Mouse (Mus musculus): Measurements from ENCODE around the gene Ppp1r27.
"Not testable (repeated sequence)": the region's sequence is repeated elsewhere in the genome, so short reads cannot be mapped to it uniquely, and the experiment has no call there.

Ppp1r27 gene

DNA sequence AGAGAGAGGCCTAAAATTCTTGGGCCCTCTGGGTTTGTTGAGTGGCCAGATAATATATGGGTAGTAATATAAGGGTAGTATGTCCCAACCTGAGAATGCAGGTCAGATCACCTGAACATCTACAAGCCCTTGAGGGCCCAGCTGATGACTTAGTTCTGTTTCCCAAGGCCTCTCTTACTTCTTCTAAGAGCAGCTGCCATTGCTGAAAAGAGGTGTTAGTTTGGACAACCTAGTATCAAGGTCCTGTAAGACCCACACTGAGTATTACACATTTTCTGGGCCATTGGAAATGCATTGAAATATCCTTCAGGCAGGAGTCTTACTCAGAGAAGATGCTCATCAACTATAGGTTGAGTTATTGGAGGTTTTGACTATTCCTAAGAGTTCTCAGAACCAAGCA is 25.0 kb upstream of the Ppp1r27 start:
- no peak for DNase-seq (ENCODE audit: low spot score in 2 of 2)

DNA sequence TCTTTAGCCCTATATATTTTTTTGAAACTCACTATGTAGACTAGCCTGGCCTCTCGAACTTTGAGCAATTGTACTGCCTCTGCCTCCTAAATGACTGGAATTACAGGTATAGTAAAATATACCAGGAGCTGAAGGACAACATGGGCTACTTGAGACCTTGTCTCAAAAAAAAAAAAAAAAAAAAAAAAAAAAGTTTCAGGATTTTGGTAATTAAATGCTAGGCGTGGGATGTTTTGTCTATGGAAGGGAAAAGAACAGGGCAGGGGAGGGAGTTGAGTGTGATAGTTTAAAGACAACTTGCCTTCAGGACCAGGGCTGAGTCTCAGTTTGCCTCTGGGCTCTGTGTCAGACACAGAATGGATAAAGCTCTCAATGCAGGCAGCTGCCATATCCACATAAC is 24.1 kb upstream of the Ppp1r27 start:
- DNase-seq (ENCODE audit: low spot score in 2 of 2), result no peak

DNA sequence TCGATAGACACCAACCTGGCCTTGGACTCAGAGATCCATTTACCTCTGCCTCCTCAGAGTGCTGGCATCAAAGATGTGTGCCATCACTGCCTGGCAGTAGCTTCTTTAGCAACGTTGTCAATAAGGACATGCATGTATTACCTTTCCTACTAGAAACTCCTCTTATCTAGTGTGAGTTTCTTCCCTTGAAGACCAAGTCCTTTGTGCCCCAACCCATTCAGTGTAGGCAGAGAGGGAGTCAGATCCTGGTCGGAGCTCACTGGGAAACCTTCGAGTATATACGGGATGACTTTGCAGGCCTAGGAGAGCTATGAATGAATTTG is 23.3 kb upstream of the Ppp1r27 start:
- no peak for DNase-seq (ENCODE audit: low spot score in 2 of 2)

DNA sequence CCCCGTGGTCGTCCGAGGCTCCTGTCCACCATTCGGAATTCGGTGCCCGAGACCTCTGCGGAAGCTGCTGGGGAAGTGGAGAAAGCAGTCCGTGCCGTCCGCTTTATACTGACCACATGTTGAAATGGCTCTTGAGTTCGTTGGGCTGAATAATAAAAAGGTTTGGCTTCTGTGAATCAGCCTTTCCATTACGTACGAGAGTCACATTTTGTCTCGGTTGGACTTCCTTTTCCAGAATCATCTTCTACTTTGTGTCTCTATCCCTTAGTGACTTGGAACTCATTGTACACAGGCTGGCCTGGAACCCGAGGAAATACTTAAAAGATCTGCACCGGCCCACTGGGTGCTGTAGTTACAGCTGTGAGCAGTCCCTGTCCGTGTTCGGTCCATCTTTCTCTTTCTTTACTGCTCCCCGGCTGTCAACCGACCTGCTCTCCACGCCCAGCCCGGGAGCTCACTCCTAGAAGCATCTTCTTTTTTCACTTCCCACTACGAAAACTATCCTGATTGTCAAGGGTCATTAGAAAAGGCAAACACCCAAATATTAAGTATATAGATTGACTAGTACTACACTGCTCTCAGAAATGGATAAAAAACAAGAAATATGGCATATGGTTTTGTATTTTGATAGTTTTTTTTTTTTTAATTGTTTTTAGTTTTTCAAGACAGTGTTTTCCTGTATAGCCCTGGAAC is 22.8 kb upstream of the Ppp1r27 start:
- DNase-seq (ENCODE audit: low spot score in 2 of 2), result no peak

DNA sequence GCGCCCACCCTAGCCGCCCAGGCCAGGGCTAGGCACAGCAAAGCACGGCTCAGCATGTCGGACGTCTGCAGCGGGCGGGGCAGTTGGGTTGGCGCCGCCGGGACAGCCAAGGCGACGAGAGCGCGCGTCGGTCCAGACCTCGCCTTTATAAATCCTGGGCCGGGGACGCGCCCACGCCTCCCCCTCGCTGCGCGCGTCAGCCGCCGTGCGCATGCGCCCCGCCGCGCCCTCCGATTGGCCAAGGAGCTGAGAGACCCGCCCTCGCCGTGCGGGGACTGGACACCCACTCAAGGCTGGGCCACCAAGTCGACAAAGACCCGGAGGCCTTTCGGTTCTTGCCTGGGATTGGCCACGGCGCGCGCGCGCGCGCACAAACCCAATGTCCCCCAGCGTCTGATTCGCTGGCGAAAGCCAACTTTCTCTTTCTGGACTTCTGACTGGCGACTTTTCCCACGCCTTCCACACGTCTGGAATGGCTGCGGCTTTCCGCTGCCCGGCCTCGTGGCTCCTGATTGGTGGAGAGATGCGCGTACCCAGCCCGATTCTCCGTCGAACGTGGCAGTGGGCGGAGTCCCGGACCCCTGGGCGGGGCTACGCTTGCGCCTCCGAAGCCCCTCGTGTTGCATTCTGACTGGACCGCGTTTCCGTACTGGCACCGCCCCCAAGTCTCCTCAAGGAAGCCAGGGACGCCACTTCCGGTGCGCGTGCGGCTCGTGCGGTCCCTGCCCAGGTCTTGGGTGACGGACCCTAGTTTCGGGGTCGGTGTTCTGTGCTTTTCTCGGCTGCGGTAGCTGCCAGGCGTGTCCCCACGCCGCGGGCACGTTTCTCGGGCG is 22.0 kb upstream of the Ppp1r27 start, which contains the start of gene P4hb:
Gene P4hb, minus strand, starts transcription at position 502 of the 833 bp plus-strand sequence.
- peak; percentile 98 for DNase-seq (ENCODE audit: low spot score in 2 of 2)

GRCm38 (mm10) chr11:120572417-120572751 is 21.5 kb upstream of the Ppp1r27 start:
- no peak for DNase-seq (ENCODE audit: low spot score in 2 of 2)

- DNase-seq (ENCODE audit: low spot score in 2 of 2), result no peak
These were observed 21.0 kb upstream of the Ppp1r27 start for GRCm38 (mm10) chr11:120571754-120572416.

GRCm38 (mm10) chr11:120571122-120571521 is 20.2 kb upstream of the Ppp1r27 start:
- no peak for DNase-seq (ENCODE audit: low spot score in 2 of 2)

- no peak for DNase-seq (ENCODE audit: low spot score in 2 of 2)
These were observed 17.4 kb upstream of the Ppp1r27 start for GRCm38 (mm10) chr11:120568324-120568723.

DNA sequence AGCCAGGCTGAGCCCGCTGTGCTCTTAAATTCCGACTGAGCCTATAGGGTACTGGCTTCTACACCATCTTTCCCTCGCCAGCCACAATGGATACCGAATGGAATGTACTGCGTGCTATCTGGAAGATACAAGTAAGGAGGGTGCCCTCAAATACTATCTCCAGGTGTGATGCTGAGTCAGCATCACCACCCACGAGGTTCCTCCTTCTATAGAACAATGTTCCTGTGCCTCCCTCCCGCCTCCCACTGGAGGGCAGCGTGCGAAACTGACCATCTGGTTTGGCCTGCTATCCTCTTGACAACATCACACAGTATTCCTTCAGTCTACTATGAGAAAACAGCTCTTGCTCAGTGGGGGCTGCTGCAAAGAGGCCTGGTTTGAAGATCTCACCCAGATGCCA is 14.2 kb upstream of the Ppp1r27 start:
- DNase-seq (ENCODE audit: low spot score in 2 of 2), result no peak

- DNase-seq (ENCODE audit: low spot score in 2 of 2), result no peak
These were observed 12.0 kb upstream of the Ppp1r27 start for GRCm38 (mm10) chr11:120562949-120563348.

DNA sequence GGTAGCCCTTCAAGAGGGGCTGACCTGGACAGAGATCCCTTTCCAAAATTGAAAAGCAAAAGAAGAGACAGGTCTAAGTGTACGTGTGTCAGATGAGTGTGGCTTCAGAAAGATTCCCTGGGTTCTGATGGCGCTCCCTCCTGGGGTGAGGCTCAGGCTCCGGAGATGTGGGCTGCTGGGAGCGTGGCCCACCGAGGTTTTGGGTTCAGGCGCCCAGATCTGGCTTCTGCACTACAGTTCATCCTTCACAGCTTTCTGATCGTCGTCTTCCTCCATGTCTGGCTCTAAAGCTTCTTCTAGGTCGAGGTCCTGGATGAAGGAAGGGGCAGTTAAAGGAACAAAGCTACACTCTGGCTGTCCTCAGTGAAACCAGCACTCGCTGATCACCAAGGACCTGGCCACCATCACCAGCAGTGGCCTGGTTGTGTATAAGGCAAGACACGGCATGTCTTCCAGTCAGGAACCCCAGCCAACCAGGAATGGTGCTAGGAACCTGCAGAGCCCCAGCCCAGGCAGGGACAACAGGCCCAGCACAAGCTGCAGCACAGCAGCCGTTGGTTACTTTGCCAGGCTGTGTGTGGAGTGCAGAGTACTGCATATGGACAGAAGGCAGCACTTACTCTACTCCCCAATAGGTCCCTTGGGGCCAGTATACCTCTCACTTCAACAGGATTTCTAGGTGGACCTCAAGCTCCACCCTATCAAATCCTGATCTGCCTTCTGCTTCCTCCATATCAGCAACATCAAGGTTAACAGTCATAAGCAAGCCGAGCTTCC is 10.2 kb upstream of the Ppp1r27 start:
- no peak for DNase-seq (ENCODE audit: low spot score in 2 of 2)

DNA sequence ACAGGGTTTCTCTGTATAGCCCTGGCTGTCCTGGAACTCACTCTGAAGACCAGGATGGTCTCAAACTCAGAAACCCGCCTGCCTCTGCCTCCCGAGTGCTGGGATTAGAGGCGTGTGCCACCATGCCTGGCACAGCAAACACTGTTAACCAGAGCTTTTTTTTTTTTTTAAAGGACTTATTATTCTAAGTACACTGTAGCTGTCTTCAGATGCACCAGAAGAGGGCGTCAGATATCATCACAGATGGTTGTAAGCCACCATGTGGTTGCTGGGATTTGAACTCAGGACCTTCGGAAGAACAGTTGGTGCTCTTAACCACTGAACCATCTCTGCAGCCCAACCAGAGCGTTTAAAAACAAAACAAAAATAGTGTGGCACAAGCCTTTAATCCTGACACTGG is 7.9 kb upstream of the Ppp1r27 start:
- DNase-seq (ENCODE audit: low spot score in 2 of 2), result not testable (repeated sequence)

- no peak for DNase-seq (ENCODE audit: low spot score in 2 of 2)
These were observed 4.3 kb upstream of the Ppp1r27 start for GRCm38 (mm10) chr11:120555260-120555659.

- DNase-seq (ENCODE audit: low spot score in 2 of 2), result no peak
These were observed 3.9 kb upstream of the Ppp1r27 start for GRCm38 (mm10) chr11:120554834-120555233.

- DNase-seq (ENCODE audit: low spot score in 2 of 2), result no peak
These were observed 1.8 kb upstream of the Ppp1r27 start for GRCm38 (mm10) chr11:120552736-120553135.

- no peak for DNase-seq (ENCODE audit: low spot score in 2 of 2)
These were observed 734 bp downstream of the Ppp1r27 start for GRCm38 (mm10) chr11:120549986-120550809.

DNA sequence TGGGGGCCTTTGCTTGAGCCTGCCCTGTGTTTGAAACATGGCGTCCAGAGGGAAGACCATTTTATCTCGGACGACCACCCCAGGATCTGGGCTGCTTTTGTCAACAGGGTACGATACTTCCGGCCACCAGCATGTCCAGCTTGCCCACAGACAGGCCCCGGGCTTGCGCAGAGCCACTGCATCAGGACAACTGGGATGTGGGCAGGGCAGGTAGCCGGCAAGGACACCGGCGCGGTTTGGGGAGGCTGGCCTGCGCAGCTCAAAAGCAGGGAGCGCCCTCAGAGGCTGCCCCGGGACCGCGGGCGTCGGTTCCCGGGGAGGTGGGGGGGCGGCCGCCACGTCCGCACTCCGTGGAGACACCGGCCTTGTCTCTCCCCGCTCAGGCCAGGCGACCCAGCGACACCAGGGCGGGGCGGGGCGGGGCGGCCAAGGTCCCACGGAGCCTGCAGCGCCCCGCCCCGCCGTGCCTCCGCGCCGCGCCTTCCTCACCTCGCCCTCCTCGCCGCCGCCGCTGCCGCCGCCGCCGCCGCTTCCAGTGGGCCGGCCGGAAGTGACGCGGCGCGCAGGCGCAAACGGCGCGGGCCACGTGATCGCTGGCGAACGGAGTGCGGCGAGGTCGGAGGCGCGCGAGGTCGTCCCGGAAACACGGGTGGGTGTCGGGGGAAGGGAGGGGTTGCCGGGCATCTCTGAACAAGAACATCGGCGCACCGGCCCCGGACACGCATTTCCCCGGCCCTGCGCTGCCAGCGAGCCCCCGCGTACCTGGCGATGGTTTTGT is 1.6 kb downstream of the Ppp1r27 start, which contains the start of gene Mcrip1:
Gene Mcrip1, minus strand, starts transcription at position 560 of the 778 bp plus-strand sequence.
- DNase-seq (ENCODE audit: low spot score in 2 of 2), result peak; percentile 88 to 92

DNA sequence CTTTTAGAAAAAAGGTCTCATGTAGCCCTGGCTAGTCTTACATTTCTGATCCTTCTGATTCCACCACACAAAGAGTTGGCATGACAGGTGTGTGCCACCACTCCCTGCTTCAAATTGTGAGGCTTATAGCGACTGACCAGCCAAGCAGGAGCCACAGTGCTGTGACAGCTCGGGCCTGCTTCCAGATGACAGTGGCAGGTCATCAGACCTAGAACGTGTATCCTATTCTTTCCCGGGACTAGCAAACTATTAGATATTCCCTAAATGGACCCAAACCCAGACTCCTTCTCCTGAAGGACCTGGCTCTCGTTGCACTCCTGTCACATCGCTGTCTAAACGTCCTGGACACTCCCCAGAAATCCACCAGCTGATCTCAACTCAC is 2.2 kb downstream of the Ppp1r27 start:
- no peak for DNase-seq (ENCODE audit: low spot score in 2 of 2)

GRCm38 (mm10) chr11:120548214-120548613 is 2.7 kb downstream of the Ppp1r27 start:
- no peak for DNase-seq (ENCODE audit: low spot score in 2 of 2)

All from spleen, postnatal 14 days (tissue).